Mouse (Mus musculus) ES-E14 (cell line): Measurements from ENCODE around the gene Rbm17.

Source experiments
- MAFK ChIP-seq: IDR thresholded peaks from 2 replicates; pipeline ENCODE4 v1.6.1; 2014; ENCODE audit warnings: mild to moderate bottlenecking, low read depth, low read length, inconsistent platforms; ENCODE audit not compliant: insufficient read depth
- ZNF384 ChIP-seq: IDR thresholded peaks from 2 replicates; pipeline ENCODE4 v1.6.1; 2012; ENCODE audit warnings: low read depth, low read length, inconsistent platforms

GRCm38 (mm10) chr2:11579399-11579798, 24.6 kb downstream of the Rbm17 start:
- no peak for TF ChIP-seq ZNF384
- no peak for TF ChIP-seq MAFK
